Mouse (Mus musculus) activated CD4-positive, CD25-positive, alpha-beta regulatory T cell (primary cell): Measurements from ENCODE around the gene Gm9048. TPM values are rescaled to one million over a fixed set of nuclear protein-coding genes. Genes with fewer than 3 reads are reported as not detected.

Experiments
- polyA plus RNA-seq, 2 experiments: library from polyadenylated mRNA; unstranded; fragments of 100-300 nt; shearing (Covaris generic); gene quantifications; one replicate each; pipeline ENCODE4 v1.2.1; 2017

Gm9048 gene
- under 1 TPM in 1 of 2 experiments, not detected in 1; 0.69 TPM for polyA plus RNA-seq

GRCm38 (mm10) chr10:118348579-118348978 lies at the start of gene Gm9048:
Gm9048 (minus strand) TSS chr10:118348679.

GRCm38 (mm10) chr10:118354005-118354404 lies 5.5 kb upstream of the Gm9048 start, which contains the start of gene Gm9049:
Gm9049 (minus strand) TSS chr10:118354105.

GRCm38 (mm10) chr10:118343155-118343554 lies 5.3 kb downstream of the Gm9048 start, which contains the start of gene Gm9046:
Gm9046 (minus strand) TSS chr10:118343255.

GRCm38 (mm10) chr10:118337731-118338130 lies 10.7 kb downstream of the Gm9048 start, which contains the start of gene Gm9045:
Gm9045 (minus strand) TSS chr10:118337831.

GRCm38 (mm10) chr10:118332308-118332707 lies 16.2 kb downstream of the Gm9048 start, which contains the start of gene Gm9044:
Gm9044 (minus strand) TSS chr10:118332408.

DNA sequence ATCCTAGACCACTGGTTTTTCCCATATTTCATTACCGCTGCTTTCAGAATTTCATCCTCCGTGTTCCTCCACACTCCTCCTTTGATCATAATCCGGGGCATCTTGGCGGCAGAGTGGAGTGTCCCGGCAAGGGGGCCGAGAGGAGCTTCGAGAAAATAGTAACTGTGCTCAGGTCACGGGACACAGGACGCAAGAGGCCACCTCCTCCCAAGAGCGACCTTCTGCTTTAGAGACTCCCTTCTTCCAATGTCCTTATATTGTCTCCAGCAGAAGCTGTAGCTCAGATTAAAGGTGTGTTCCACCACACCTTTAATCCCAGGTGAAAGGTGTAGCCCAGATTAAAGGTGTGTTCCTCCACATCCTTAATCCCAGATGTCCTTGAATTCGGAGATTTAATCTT lies 21.6 kb downstream of the Gm9048 start, which contains the start of gene Gm9040:
TSS of gene Gm9040 (minus strand) at position 101 of the 400 bp plus-strand sequence.

Other genes starting within 250 kb of the Gm9048 start
- gene Mdm1, start 206.9 kb downstream of the Gm9048 start, polyA plus RNA-seq, result 10 to 100 TPM in 1 of 2 experiments, 1 to 10 TPM in 1; 7.0 to 11.2 TPM
- gene Il22, start 143.7 kb downstream of the Gm9048 start, polyA plus RNA-seq, result not detected
- under 1 TPM in 1 of 2 experiments, not detected in 1; 0.11 TPM for gene Gm32717, start 107.9 kb downstream of the Gm9048 start, polyA plus RNA-seq
- gene Gm32802, start 90.0 kb downstream of the Gm9048 start, polyA plus RNA-seq, result under 1 TPM in 1 of 2 experiments, not detected in 1; 0.11 TPM
- gene Iltifb, start 53.6 kb downstream of the Gm9048 start, polyA plus RNA-seq, result 1 to 10 TPM in 1 of 2 experiments, not detected in 1; 1.1 TPM
- not detected for gene Gm9040, start 21.7 kb downstream of the Gm9048 start, polyA plus RNA-seq
- not detected for gene Gm9044, start 16.3 kb downstream of the Gm9048 start, polyA plus RNA-seq
- gene Gm9045, start 10.8 kb downstream of the Gm9048 start, polyA plus RNA-seq, result under 1 TPM in 1 of 2 experiments, not detected in 1; 0.22 TPM
- not detected for gene Gm9046, start 5.4 kb downstream of the Gm9048 start, polyA plus RNA-seq
- gene Gm9049, start 5.4 kb upstream of the Gm9048 start, polyA plus RNA-seq, result under 1 TPM in 1 of 2 experiments, not detected in 1; 0.22 TPM
- gene Ifng, start 92.4 kb upstream of the Gm9048 start, polyA plus RNA-seq, result 1 to 10 TPM; 8.2 to 9.0 TPM